Mouse (Mus musculus): Measurements from ENCODE around the gene Nras.

Nras gene

DNA sequence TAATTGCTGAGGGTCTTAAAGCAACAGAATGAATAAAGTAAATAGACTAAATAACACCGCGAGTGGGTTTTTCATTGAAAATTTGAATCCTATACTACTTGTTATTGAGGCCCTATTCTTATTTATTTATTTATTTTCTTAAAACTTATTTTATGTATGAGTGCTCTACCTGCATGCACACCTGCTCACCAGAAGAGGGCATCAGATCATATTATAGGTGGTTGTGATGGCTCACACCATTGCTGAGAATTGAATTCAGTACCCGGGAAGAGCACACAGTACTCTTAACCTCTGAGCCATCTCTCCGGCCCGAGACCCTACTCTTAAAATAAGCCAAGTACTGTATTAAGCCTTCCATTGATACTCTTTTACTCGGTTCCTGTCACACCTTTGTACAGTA is 41.6 kb downstream of the Nras start:
- DNase-seq: peak in 1 of 2 experiments; percentile 24

DNA sequence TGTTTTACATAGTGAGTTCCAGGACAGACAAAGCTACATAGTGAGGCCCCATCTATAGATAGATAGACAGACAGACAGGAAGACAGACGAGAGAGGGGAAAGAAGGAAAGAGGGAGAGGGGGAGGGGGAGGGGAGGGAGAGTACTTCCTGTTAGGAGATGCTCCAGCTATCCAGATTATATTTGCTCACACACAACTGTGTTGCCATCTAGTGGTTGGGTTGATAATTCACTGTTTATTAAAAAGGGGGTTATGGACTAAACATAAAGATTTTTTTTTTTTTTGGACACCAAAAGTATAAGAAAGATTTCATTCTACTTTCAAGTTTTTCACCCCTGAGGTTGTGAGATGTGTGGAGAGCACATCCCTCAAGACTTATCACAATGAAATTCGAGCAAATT is 42.6 kb downstream of the Nras start:
- DNase-seq: no peak

GRCm38 (mm10) chr3:103101194-103101593 is 43.1 kb downstream of the Nras start:
- DNase-seq: no peak

DNA sequence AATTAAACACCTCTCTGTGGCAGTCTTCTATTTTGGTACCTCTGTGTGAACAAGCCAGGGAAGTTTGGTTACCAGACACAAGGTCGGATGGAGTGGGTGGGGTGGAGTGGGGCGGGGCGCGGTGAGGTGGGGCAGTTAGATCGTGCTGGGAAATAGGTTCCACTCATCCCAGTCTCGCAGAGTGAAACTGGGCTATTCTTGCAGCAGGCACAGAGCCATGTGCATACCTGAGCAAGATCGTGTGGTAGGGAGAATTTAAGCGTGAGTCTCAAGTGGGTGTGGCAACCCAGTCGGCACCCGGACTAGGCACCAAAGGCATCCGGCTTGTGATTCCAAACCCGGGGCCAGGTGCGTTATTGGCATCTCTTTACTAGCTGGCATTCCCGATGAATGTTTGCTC is 43.8 kb downstream of the Nras start:
- DNase-seq: no peak

DNA sequence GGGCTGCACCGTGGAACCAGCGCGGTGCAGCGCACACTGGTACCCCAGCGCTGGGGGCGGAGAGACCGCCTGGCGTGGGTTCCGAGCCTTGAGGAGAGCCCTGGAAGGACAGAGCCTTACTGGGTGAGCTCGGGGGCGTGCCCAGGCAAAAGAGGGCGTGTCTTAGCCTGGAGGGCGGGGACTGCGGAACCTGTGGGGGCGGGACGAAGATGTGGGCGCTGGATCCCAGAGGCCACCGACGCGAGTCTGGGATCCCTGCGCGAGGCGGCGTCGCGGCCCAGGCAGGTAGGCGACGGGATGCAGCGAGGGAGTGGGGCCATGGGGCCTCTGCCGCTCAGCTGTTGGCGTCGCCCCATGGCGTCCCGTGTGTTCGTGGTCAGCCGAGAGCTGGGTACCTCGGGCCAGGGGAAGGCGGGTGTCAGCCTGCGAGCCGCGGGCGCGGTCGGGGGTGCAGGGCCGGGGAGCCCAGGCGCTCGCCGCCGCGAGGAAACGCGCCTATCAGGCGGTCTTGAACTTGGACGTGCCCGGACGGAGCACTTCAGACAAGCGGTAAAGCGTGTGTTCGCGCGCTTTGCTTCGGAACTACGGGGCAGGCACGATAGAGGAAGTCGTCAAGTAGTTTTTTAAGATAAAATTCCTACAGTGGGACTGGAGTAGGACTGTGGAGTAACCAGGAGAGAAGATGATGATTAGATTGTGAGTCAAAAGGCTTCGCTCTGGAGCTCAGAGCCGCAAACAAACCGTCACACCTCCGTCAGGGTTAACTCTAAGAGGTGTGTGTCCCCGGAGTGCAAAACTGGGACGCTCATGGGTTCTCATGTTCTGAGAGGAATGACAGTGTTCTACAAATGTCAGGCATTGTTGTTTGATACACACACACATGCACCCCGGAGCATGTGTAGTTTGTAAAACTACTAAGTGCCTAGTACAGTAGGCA is 44.6 kb downstream of the Nras start, which contains the start of gene Dennd2c:
Dennd2c (plus strand) TSS at position 151 of the 937 bp plus-strand sequence.
- peak; percentile 94 for DNase-seq

GRCm38 (mm10) chr3:103107565-103108240 is 49.6 kb downstream of the Nras start:
- no peak for DNase-seq

GRCm38 (mm10) chr3:103112216-103112615 is 54.1 kb downstream of the Nras start:
- no peak for DNase-seq
